Mouse (Mus musculus) embryonic facial prominence, embryonic 15.5 days (tissue): ENCODE measurements at regions not wholly inside any gene's neighbourhood (a gene's known extent, or its start where the extent isn't known, plus 50 kb on each side); places are given as distances from the start of the nearest gene placed in this dataset.

Source experiments
- ATAC-seq: fragments of 200-750 bp; cut with Nextera tagmentation; 2 replicates; pipeline ENCODE4 v1.8.0; 2017; ENCODE audit warnings: low read depth, moderate TSS enrichment; ENCODE audit not compliant: insufficient number of reproducible peaks, low FRiP score, low TSS enrichment
- H3K27ac ChIP-seq: fragments of 300-500 bp; sonication (generic); replicated peaks from 2 replicates; pipeline ENCODE4 v1.5.1; 2015; ENCODE audit warnings: mild to moderate bottlenecking, inconsistent platforms
- H3K27me3 ChIP-seq: fragments of 300-500 bp; sonication (generic); 2 replicates; pipeline ENCODE4 v1.6.1; 2015; ENCODE audit warnings: inconsistent platforms
- H3K36me3 ChIP-seq: fragments of 300-500 bp; sonication (generic); 2 replicates; pipeline ENCODE4 v1.6.1; 2015; ENCODE audit warnings: mild to moderate bottlenecking, inconsistent platforms
- H3K4me1 ChIP-seq: fragments of 300-500 bp; sonication (generic); 2 replicates; pipeline ENCODE4 v1.6.1; 2015; ENCODE audit warnings: inconsistent platforms
- H3K4me2 ChIP-seq: fragments of 300-500 bp; sonication (generic); replicated peaks from 2 replicates; pipeline ENCODE4 v1.6.1; 2015; ENCODE audit warnings: mild to moderate bottlenecking, inconsistent platforms
- H3K4me3 ChIP-seq: fragments of 300-500 bp; sonication (generic); replicated peaks from 2 replicates; pipeline ENCODE4 v1.5.1; 2015; ENCODE audit warnings: mild to moderate bottlenecking, inconsistent platforms
- H3K9ac ChIP-seq: fragments of 300-500 bp; sonication (generic); 2 replicates; pipeline ENCODE4 v1.6.1; 2015; ENCODE audit warnings: inconsistent platforms
- H3K9me3 ChIP-seq: fragments of 300-500 bp; sonication (generic); replicated peaks from 2 replicates; pipeline ENCODE4 v1.6.1; 2016; ENCODE audit warnings: inconsistent platforms
- WGBS: fragments of 180-500 bp; shearing (Covaris S2); methylation state at CpG from one replicate; pipeline ENCODE4 v1.1.7; 2015; 5-methylcytosine and 5-hydroxymethylcytosine counted together

GRCm38 (mm10) chr1:164690055-164690454 is 106.4 kb upstream of the Dpt start:
- H3K36me3 ChIP-seq = no peaks in the 10 kb centered on the region
- H3K27ac ChIP-seq = no peak overlapping the region
- WGBS = 95% methylated on average over 1 of the region's 1 CpGs
- no peak overlapping the region for H3K4me3 ChIP-seq
- no peaks in the 10 kb centered on the region for H3K4me1 ChIP-seq
- no peak overlapping the region for H3K4me2 ChIP-seq
- no peaks in the 10 kb centered on the region for H3K27me3 ChIP-seq
- no peak overlapping the region for H3K9ac ChIP-seq
- H3K9me3 ChIP-seq = no peaks in the 10 kb centered on the region
- no peak for ATAC-seq

- WGBS = 80% methylated on average over 4 of the region's 4 CpGs
- no peaks in the 10 kb centered on the region for H3K4me1 ChIP-seq
- no peak overlapping the region for H3K4me3 ChIP-seq
- H3K36me3 ChIP-seq = no peaks in the 10 kb centered on the region
- no peak overlapping the region for H3K9ac ChIP-seq
- ATAC-seq = no peak
- H3K4me2 ChIP-seq = no peak overlapping the region
- H3K27me3 ChIP-seq = no peaks in the 10 kb centered on the region
- no peak overlapping the region for H3K27ac ChIP-seq
- H3K9me3 ChIP-seq = no peaks in the 10 kb centered on the region
These were observed 107.1 kb upstream of the Dpt start for GRCm38 (mm10) chr1:164689311-164689710.

GRCm38 (mm10) chr1:164684437-164684836 is 112.0 kb upstream of the Dpt start:
- Histone ChIP-seq H3K4me3 (no peak overlapping the region), H3K27ac (no peak overlapping the region), H3K27me3 (no peaks in the 10 kb centered on the region), H3K4me2 (no peak overlapping the region), H3K9ac (no peak overlapping the region), H3K4me1 (no peaks in the 10 kb centered on the region), H3K9me3 (no peaks in the 10 kb centered on the region), H3K36me3 (no peaks in the 10 kb centered on the region)
- 64% methylated on average over 2 of the region's 2 CpGs for WGBS
- no peak for ATAC-seq

GRCm38 (mm10) chr1:164683788-164684187 is 112.7 kb upstream of the Dpt start:
- Histone ChIP-seq H3K27me3 (no peaks in the 10 kb centered on the region), H3K27ac (0 out of 2 replicates have a peak overlapping the region, but pooled peaks have one; percentile 28), H3K4me3 (no peak overlapping the region), H3K4me2 (no peak overlapping the region), H3K4me1 (no peaks in the 10 kb centered on the region), H3K9ac (no peak overlapping the region), H3K9me3 (no peaks in the 10 kb centered on the region), H3K36me3 (no peaks in the 10 kb centered on the region)
- no peak for ATAC-seq
- 69% methylated on average over 3 of the region's 3 CpGs for WGBS

GRCm38 (mm10) chr1:164682867-164683599 is 113.4 kb upstream of the Dpt start:
- ATAC-seq = no peak
- WGBS = 76% methylated on average over 5 of the region's 5 CpGs
- no peaks in the 10 kb centered on the region for H3K27me3 ChIP-seq

GRCm38 (mm10) chr1:164682426-164682825 is 114.0 kb upstream of the Dpt start:
- 88% methylated on average over 6 of the region's 6 CpGs for WGBS
- Histone ChIP-seq H3K4me1 (no peaks in the 10 kb centered on the region), H3K4me2 (no peak overlapping the region), H3K4me3 (no peak overlapping the region), H3K27me3 (no peaks in the 10 kb centered on the region), H3K27ac (no peak overlapping the region), H3K9me3 (no peaks in the 10 kb centered on the region), H3K9ac (no peak overlapping the region), H3K36me3 (no peaks in the 10 kb centered on the region)
- no peak for ATAC-seq

More at GRCm38 (mm10) chr1:164682867-164683599, 113.4 kb upstream of the Dpt start:
- Histone ChIP-seq H3K9me3 (no peaks in the 10 kb centered on the region), H3K27ac (0 out of 2 replicates have a peak overlapping the region, but pooled peaks have one; percentile 28), H3K4me2 (no peak overlapping the region), H3K9ac (no peak overlapping the region), H3K4me1 (no peaks in the 10 kb centered on the region), H3K36me3 (no peaks in the 10 kb centered on the region), H3K4me3 (no peak overlapping the region)

- Histone ChIP-seq H3K4me3 (no peak overlapping the region), H3K27me3 (no peaks in the 10 kb centered on the region), H3K4me1 (no peaks in the 10 kb centered on the region), H3K27ac (no peak overlapping the region), H3K36me3 (no peaks in the 10 kb centered on the region), H3K4me2 (no peak overlapping the region), H3K9me3 (no peaks in the 10 kb centered on the region), H3K9ac (no peak overlapping the region)
- ATAC-seq = peak; percentile 54; the same call in 1 of the 2 replicates
- WGBS = 47% methylated on average over 5 of the region's 5 CpGs
These were observed 114.9 kb upstream of the Dpt start for GRCm38 (mm10) chr1:164681582-164681981.

- 52% methylated on average over 3 of the region's 3 CpGs for WGBS
These were observed 118.1 kb upstream of the Dpt start for GRCm38 (mm10) chr1:164678303-164678702.

GRCm38 (mm10) chr1:164652244-164652643 is 144.2 kb upstream of the Dpt start:
- ATAC-seq = no peak
- H3K27me3 ChIP-seq = no peaks in the 10 kb centered on the region
- 90% methylated on average over 1 of the region's 1 CpGs for WGBS

More at GRCm38 (mm10) chr1:164678303-164678702, 118.1 kb upstream of the Dpt start:
- Histone ChIP-seq H3K4me2 (no peak overlapping the region), H3K9ac (no peak overlapping the region), H3K4me1 (no peaks in the 10 kb centered on the region), H3K36me3 (no peaks in the 10 kb centered on the region), H3K27me3 (no peaks in the 10 kb centered on the region), H3K27ac (no peak overlapping the region), H3K4me3 (no peak overlapping the region), H3K9me3 (no peaks in the 10 kb centered on the region)
- no peak for ATAC-seq

GRCm38 (mm10) chr1:164637901-164638462 is 158.5 kb upstream of the Dpt start:
- Histone ChIP-seq H3K27me3 (no peaks in the 10 kb centered on the region), H3K4me3 (no peak overlapping the region), H3K27ac (no peak overlapping the region), H3K9me3 (no peaks in the 10 kb centered on the region), H3K4me1 (no peaks in the 10 kb centered on the region), H3K4me2 (no peak overlapping the region), H3K9ac (no peak overlapping the region), H3K36me3 (no peaks in the 10 kb centered on the region)
- WGBS = 78% methylated on average over 7 of the region's 7 CpGs
- no peak for ATAC-seq

More at GRCm38 (mm10) chr1:164652244-164652643, 144.2 kb upstream of the Dpt start:
- no peaks in the 10 kb centered on the region for H3K36me3 ChIP-seq
- H3K9me3 ChIP-seq = no peaks in the 10 kb centered on the region
- H3K4me1 ChIP-seq = no peaks in the 10 kb centered on the region
- H3K4me3 ChIP-seq = no peak overlapping the region
- no peak overlapping the region for H3K9ac ChIP-seq
- no peak overlapping the region for H3K27ac ChIP-seq
- H3K4me2 ChIP-seq = no peak overlapping the region

- H3K27ac ChIP-seq = no peak overlapping the region; the same call in 1 of the 2 replicates
- no peaks in the 10 kb centered on the region for H3K36me3 ChIP-seq
- no peaks in the 10 kb centered on the region for H3K9me3 ChIP-seq
- no peaks in the 10 kb centered on the region for H3K27me3 ChIP-seq
- WGBS = 51% methylated on average over 6 of the region's 6 CpGs
- H3K4me2 ChIP-seq = no peak overlapping the region
- ATAC-seq = no peak
- H3K4me3 ChIP-seq = no peak overlapping the region
- H3K4me1 ChIP-seq = no peaks in the 10 kb centered on the region
- no peak overlapping the region for H3K9ac ChIP-seq
These were observed 164.8 kb upstream of the Dpt start for GRCm38 (mm10) chr1:164631679-164632078.

- ATAC-seq = no peak
- 55% methylated on average over 8 of the region's 8 CpGs for WGBS
These were observed 167.6 kb upstream of the Dpt start for GRCm38 (mm10) chr1:164628840-164629239.

More at GRCm38 (mm10) chr1:164628840-164629239, 167.6 kb upstream of the Dpt start:
- Histone ChIP-seq H3K27ac (no peak overlapping the region), H3K4me3 (no peak overlapping the region), H3K9me3 (no peaks in the 10 kb centered on the region), H3K4me1 (no peaks in the 10 kb centered on the region), H3K36me3 (no peaks in the 10 kb centered on the region), H3K27me3 (no peaks in the 10 kb centered on the region), H3K4me2 (no peak overlapping the region), H3K9ac (no peak overlapping the region)
